Mouse (Mus musculus) adrenal gland, postnatal 0 days (tissue): Measurements from ENCODE around the gene Gm5798. TPM values are rescaled to one million over a fixed set of nuclear protein-coding genes. Genes with fewer than 3 reads are reported as not detected.

Experiments used
- polyA plus RNA-seq: library from polyadenylated mRNA; unstranded; fragments of >200 nt; fragmentation: Nextera tagmentation; extraction: Ambion mirVana; gene quantifications from 2 replicates; pipeline ENCODE4 v1.2.1, GENCODE M21; 2015

Gm5798 gene
- polyA plus RNA-seq: not detected in 2 replicates

GRCm38 (mm10) chr14:41348309-41348708 is at the start of gene Gm5798:
TSS of gene Gm5798 (plus strand) at chr14:41348609.

DNA sequence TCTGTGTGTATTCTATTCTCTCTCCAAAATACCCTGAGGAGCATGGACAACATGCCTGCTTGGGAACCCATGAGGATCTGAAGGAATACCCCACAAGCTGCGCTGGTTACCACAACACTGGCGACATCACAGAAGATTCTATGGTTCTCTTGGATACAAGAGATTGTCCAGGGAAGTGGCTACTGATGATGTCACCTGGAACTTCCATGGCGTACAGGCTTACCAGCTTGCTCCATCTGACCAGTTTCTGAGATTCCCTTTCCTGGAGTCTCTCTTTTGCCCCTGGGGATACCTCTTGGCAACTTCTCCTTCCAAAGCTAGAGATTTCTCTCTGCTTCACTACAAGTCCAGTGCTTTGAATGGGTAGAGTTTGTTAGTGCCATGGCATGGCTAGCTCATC is 37.9 kb downstream of the Gm5798 start, which contains the start of gene Gm7945:
Gene Gm7945 (minus strand): TSS at position 101 of the 400 bp plus-strand sequence.

Other genes starting within 250 kb of the Gm5798 start
- 23.4 and 38.4 TPM in 2 replicates for gene Mat1a, start 243.6 kb upstream of the Gm5798 start, polyA plus RNA-seq
- gene Sftpa1, start 216.8 kb upstream of the Gm5798 start, polyA plus RNA-seq: 2.2 and 3.8 TPM in 2 replicates
- gene Mbl1, start 197.2 kb upstream of the Gm5798 start, polyA plus RNA-seq: 1.3 and 2.0 TPM in 2 replicates
- gene Sftpd, start 163.5 kb upstream of the Gm5798 start, polyA plus RNA-seq: 1.0 and 1.2 TPM in 2 replicates
- not detected in 2 replicates for gene Gm2832, start 69.8 kb upstream of the Gm5798 start, polyA plus RNA-seq
- gene Gm7945, start 37.8 kb downstream of the Gm5798 start, polyA plus RNA-seq: not detected in 2 replicates
- not detected in 2 replicates for gene Gm6482, start 59.7 kb downstream of the Gm5798 start, polyA plus RNA-seq
- not detected in 2 replicates for gene Gm7954, start 104.9 kb downstream of the Gm5798 start, polyA plus RNA-seq
- gene Gm3486, start 140.9 kb downstream of the Gm5798 start, polyA plus RNA-seq: not detected in 2 replicates
- not detected in 2 replicates for gene Gm7970, start 207.0 kb downstream of the Gm5798 start, polyA plus RNA-seq
- gene 1700049E17Rik2, start 224.6 kb downstream of the Gm5798 start, polyA plus RNA-seq: not detected in 2 replicates